Mouse (Mus musculus) olfactory bulb, adult 2 months (tissue): Measurements from ENCODE around the gene Tsc22d3. TPM values are rescaled to one million over a fixed set of nuclear protein-coding genes. Genes with fewer than 3 reads are reported as not detected.

ENCODE experiments used
- H3K27ac ChIP-seq: fragments of 200-500 bp; 2 replicates; pipeline ENCODE4 v1.5.1; 2012; ENCODE audit warnings: low read depth, low read length; ENCODE audit not compliant: insufficient read depth
- H3K4me1 ChIP-seq: fragments of 200-500 bp; 2 replicates; pipeline ENCODE4 v1.6.1; 2012; ENCODE audit warnings: low read length; ENCODE audit not compliant: control insufficient read depth, insufficient read depth
- H3K4me3 ChIP-seq: fragments of 200-500 bp; 2 replicates; pipeline ENCODE4 v1.5.1; 2012; ENCODE audit warnings: mild to moderate bottlenecking, low read depth, low read length, moderate library complexity; ENCODE audit not compliant: insufficient read depth
- CTCF ChIP-seq: fragments of 200-500 bp; IDR thresholded peaks from 2 replicates; pipeline ENCODE4 v1.5.1; 2012; ENCODE audit warnings: low read depth, mild to moderate bottlenecking, low read length, moderate library complexity; ENCODE audit not compliant: insufficient read depth
- POLR2A ChIP-seq: fragments of 200-500 bp; IDR thresholded peaks from 2 replicates; pipeline ENCODE4 v1.6.1; 2012; ENCODE audit warnings: mild to moderate bottlenecking, low read depth, low read length, moderate library complexity; ENCODE audit not compliant: insufficient read depth
- WGBS: fragments of 180-500 bp; shearing (Covaris S2); methylation state at CpG from one replicate; pipeline ENCODE4 v1.1.7; 2018; 5-methylcytosine and 5-hydroxymethylcytosine counted together
- polyA plus RNA-seq: library from polyadenylated mRNA; stranded (reverse); fragments of >200 nt; gene quantifications from 2 replicates; pipeline ENCODE4 v1.2.4, GENCODE M21; 2012; ENCODE audit warnings: low replicate concordance; ENCODE audit not compliant: missing spikeins, insufficient read depth, insufficient read length

Gene Tsc22d3
- polyA plus RNA-seq, 1 experiment, result not detected

- TF ChIP-seq POLR2A (no peak), CTCF (no peak)
Observed at GRCm38 (mm10) chrX:140538649-140539048, 61.8 kb downstream of the Tsc22d3 start.

DNA sequence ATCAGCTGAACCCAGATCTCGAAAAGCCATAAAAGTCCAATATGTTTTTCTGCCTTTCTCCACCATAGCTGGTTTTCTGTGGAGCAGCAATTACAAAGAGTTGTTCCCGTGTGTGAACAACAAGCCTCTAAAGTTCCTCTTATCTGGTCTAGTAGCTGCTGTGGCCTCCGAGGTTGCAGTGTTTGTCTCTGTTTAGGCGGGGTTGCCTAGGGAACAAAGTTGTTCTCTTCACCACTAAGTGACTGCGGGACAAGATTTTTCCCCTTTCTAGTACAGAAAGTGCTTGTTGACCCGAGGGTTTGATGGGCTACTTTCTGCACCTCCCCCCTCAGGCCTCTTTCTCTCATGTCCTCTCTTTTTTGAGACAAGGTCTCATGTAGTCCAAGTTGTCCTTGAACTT is 62.8 kb downstream of the Tsc22d3 start:
- Histone ChIP-seq H3K27ac (no peak overlapping the region), H3K4me1 (peaks cover 4% of the 10 kb centered on the region; the same call in 1 of the 2 replicates), H3K4me3 (no peak overlapping the region)
- 57% methylated on average over 6 of the region's 6 CpGs for WGBS
- TF ChIP-seq CTCF (no peak), POLR2A (no peak)

More at GRCm38 (mm10) chrX:140538649-140539048, 61.8 kb downstream of the Tsc22d3 start:
- Histone ChIP-seq H3K4me3 (no peak overlapping the region), H3K4me1 (peaks cover 4% of the 10 kb centered on the region; the same call in 1 of the 2 replicates), H3K27ac (no peak overlapping the region)
- WGBS, result 67% methylated on average over 2 of the region's 2 CpGs

GRCm38 (mm10) chrX:140535487-140535886 is 65.0 kb downstream of the Tsc22d3 start:
- TF ChIP-seq POLR2A, result no peak
- no peak for TF ChIP-seq CTCF
- WGBS, result 70% methylated on average over 1 of the region's 1 CpGs
- H3K27ac ChIP-seq, result no peak overlapping the region
- H3K4me1 ChIP-seq, result no peaks in the 10 kb centered on the region
- no peak overlapping the region for H3K4me3 ChIP-seq

DNA sequence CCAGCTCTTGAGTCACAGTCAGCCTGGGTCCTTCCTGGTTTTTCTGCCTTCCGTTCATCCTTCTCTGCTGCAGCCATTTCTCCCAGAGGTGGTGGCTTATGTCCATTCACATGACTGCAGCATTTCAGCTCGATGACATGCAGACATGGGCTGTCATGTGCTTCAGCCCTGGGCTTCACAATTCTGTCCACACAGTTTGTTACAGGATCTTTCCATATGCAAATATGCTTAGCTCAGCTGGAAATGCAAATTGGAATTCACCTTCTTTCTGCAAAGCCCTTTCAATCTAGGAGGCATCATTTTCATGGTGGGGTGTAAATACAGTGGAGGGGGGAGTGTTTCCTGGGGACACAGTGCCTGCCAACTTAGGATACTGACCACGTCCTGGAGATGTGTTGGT is 66.2 kb downstream of the Tsc22d3 start:
- 74% methylated on average over 3 of the region's 3 CpGs for WGBS
- Histone ChIP-seq H3K27ac (no peak overlapping the region), H3K4me1 (no peaks in the 10 kb centered on the region), H3K4me3 (no peak overlapping the region)
- TF ChIP-seq POLR2A, result no peak

- Histone ChIP-seq H3K4me3 (no peak overlapping the region), H3K4me1 (no peaks in the 10 kb centered on the region), H3K27ac (no peak overlapping the region)
- 91% methylated on average over 6 of the region's 6 CpGs for WGBS
- no peak for TF ChIP-seq POLR2A
- no peak for TF ChIP-seq CTCF
Observed at GRCm38 (mm10) chrX:140532325-140532724, 68.1 kb downstream of the Tsc22d3 start.

DNA sequence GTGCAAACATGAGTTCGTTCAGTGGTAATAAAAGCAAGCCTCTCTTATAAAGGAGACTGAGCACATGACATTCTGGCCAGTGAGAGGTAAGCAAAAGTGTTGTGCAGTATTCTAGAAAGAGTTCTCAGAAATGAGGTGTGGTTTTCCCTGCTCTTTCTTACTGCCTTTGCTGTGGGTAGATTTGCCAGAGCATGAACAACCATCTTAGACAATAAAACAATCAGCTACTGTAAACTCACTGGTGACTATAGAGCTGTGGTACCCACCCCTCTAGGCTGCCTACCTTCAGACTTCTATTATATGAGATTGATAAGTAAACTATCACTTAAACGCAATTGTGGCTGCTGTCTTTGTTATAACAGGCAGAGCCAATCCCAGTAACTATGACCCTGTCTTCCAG is 69.1 kb downstream of the Tsc22d3 start:
- no peaks in the 10 kb centered on the region for H3K4me1 ChIP-seq
- H3K4me3 ChIP-seq, result no peak overlapping the region
- WGBS, result 89% methylated on average over 2 of the region's 2 CpGs
- no peak overlapping the region for H3K27ac ChIP-seq
- TF ChIP-seq POLR2A, result no peak
- TF ChIP-seq CTCF, result no peak

- Histone ChIP-seq H3K4me3 (no peak overlapping the region), H3K27ac (no peak overlapping the region), H3K4me1 (no peaks in the 10 kb centered on the region)
- no peak for TF ChIP-seq CTCF
- no peak for TF ChIP-seq POLR2A
- 90% methylated on average over 5 of the region's 5 CpGs for WGBS
Observed at GRCm38 (mm10) chrX:140530632-140531031, 69.8 kb downstream of the Tsc22d3 start.

DNA sequence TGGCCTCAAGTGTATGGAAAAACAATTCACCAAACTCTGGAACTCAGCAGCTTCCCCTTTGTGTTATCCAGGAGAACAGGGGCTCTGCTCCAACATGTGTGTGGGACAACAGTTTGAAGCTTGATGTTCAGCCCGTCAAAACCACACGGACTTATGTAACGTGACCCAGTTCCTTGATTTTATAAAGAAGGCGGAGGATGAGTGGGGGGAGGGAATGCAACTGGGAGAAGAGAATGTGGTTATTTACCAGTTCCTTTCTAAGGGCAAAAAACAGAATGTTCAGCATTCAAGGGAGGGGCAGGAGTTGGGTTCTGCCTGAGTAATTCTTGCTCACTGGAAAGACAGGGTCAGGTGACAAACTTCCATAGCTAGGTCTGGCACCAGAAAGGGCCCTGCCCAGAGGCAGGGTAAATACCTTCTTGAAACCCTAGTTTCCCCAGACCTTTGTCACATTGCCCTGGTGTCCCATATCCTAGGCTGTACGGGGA is 71.3 kb downstream of the Tsc22d3 start:
- no peaks in the 10 kb centered on the region for H3K4me1 ChIP-seq
- H3K27ac ChIP-seq, result no peak overlapping the region
- H3K4me3 ChIP-seq, result no peak overlapping the region
- TF ChIP-seq POLR2A (no peak), CTCF (no peak)
- WGBS, result 60% methylated on average over 5 of the region's 5 CpGs

DNA sequence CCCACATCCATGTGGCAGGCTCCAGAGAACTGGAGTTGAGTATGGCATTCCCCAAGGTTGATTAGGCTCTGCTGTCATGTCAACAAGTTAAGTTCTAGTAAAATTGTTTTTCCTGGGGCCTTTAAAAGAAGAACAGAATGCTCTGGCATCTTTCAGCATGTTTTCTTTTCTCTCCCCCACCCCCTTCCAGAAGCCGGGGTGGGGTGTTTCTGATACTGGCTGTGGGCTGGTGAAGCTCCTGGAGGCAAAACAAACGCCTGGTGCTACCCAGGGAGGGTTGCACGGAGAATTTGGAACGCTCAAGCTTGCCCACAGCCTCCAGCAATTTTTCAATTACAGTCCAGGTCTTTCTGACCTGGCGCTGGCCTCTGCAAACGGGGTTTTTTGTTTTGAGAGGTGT is 73.2 kb downstream of the Tsc22d3 start:
- no peak overlapping the region for H3K4me3 ChIP-seq
- H3K27ac ChIP-seq, result no peak overlapping the region
- TF ChIP-seq CTCF (no peak), POLR2A (no peak)
- WGBS, result 60% methylated on average over 6 of the region's 6 CpGs
- no peaks in the 10 kb centered on the region for H3K4me1 ChIP-seq

DNA sequence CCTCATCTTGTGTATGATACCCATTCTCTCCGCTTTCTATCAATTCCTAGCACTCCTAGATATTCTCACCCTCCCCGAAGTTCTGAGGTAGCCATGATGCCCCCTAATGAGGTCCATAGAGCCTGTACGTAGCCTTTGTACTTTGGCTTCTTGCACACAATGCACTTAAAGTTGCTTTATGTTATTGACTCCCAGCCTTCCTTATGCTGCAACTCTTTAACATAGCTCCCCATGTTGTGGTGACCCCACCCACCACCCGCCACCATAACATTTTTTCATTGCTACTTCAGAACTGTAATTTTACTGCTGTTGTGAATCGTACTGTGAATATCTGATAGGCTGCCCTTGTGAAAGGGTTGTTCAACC is 74.2 kb downstream of the Tsc22d3 start:
- H3K4me3 ChIP-seq, result no peak overlapping the region
- 92% methylated on average over 5 of the region's 5 CpGs for WGBS
- no peaks in the 10 kb centered on the region for H3K4me1 ChIP-seq
- no peak for TF ChIP-seq POLR2A
- TF ChIP-seq CTCF, result no peak
- no peak overlapping the region for H3K27ac ChIP-seq
